9 mouse cellular contexts compared by ENCODE assay signal in genomic region chr2:150607086-150607485, GRCm38 (mm10). TPM values are rescaled to one million over a fixed set of nuclear protein-coding genes. Genes with fewer than 3 reads are reported as not detected.
DNase-seq lines count a peak whose midpoint lies in the region; ATAC-seq and TF ChIP-seq lines count a peak whose summit lies in the region.
"Had no signal": no experiment of that assay in that cellular context is flagged by ENCODE, and none has a peak within 500 bp of the region (broad histone marks: within the 10 kb centered on the region; RNA-seq: fewer than 3 reads in every experiment).

No protein-coding gene starts in this region.

- WGBS in cerebellum, adult 2 months = 58% methylated on average over 1 of the region's 1 CpGs
- WGBS in lung, adult 2 months = 41% methylated on average over 1 of the region's 1 CpGs
- 10% methylated on average over 1 of the region's 1 CpGs for WGBS in lung, postnatal 0 days
- WGBS in limb, embryonic 15.5 days = 74% methylated on average over 1 of the region's 1 CpGs
- WGBS in neural tube, embryonic 15.5 days = 75% methylated on average over 1 of the region's 1 CpGs

- no peak overlapping the region for H3K9ac ChIP-seq in lung, postnatal 0 days (replicated peaks; ENCODE audit: low read depth)
- no peak overlapping the region for H3K9ac ChIP-seq in limb, embryonic 15.5 days
- peak overlapping the region; percentile 26 for H3K9ac ChIP-seq in neural tube, embryonic 15.5 days (replicated peaks)

- DNase-seq in cerebellum, adult 2 months = no peak
- no peak for DNase-seq in cerebellum, adult 9-11 months
- DNase-seq in lung, adult 2 months = peak; percentile 20
- no peak for DNase-seq in lung, postnatal 0 days (ENCODE audit: low spot score)
- DNase-seq in spleen, postnatal 14 days (ENCODE audit: low spot score in 2 of 2) = no peak
- DNase-seq in adrenal gland, postnatal 14 days = no peak
- DNase-seq: kidney, postnatal 10 days had no signal

- TF ChIP-seq EP300 in lung, postnatal 0 days (IDR thresholded peaks at IDR 0.05) = no peak

- no peak overlapping the region for H3K4me2 ChIP-seq in lung, postnatal 0 days (replicated peaks; ENCODE audit: low read depth, low read length)
- peak overlapping the region; percentile 87; the same call in 1 of the 2 replicates for H3K4me2 ChIP-seq in limb, embryonic 15.5 days
- peak overlapping the region; percentile 80 for H3K4me2 ChIP-seq in neural tube, embryonic 15.5 days

- no peaks in the 10 kb centered on the region for H3K36me3 ChIP-seq in lung, postnatal 0 days (ENCODE audit: insufficient read depth, low read length)
- H3K36me3 ChIP-seq in limb, embryonic 15.5 days = no peaks in the 10 kb centered on the region
- H3K36me3 ChIP-seq in neural tube, embryonic 15.5 days = no peaks in the 10 kb centered on the region

- no peaks in the 10 kb centered on the region for H3K27me3 ChIP-seq in cerebellum, adult 2 months (ENCODE audit: control insufficient read depth, insufficient read depth, low read length)
- no peaks in the 10 kb centered on the region for H3K27me3 ChIP-seq in lung, postnatal 0 days (replicated peaks; ENCODE audit: insufficient read depth, low read length)
- H3K27me3 ChIP-seq in limb, embryonic 15.5 days = no peaks in the 10 kb centered on the region
- no peaks in the 10 kb centered on the region for H3K27me3 ChIP-seq in neural tube, embryonic 15.5 days (replicated peaks)

- ATAC-seq in lung, postnatal 0 days = no peak
- ATAC-seq in limb, embryonic 15.5 days (ENCODE audit: insufficient number of reproducible peaks, low FRiP score, low TSS enrichment, low read depth) = no peak
- ATAC-seq in neural tube, embryonic 15.5 days (ENCODE audit: low FRiP score) = no peak

- no peaks in the 10 kb centered on the region for H3K9me3 ChIP-seq in lung, postnatal 0 days (ENCODE audit: low read length)
- no peaks in the 10 kb centered on the region for H3K9me3 ChIP-seq in limb, embryonic 15.5 days
- no peaks in the 10 kb centered on the region for H3K9me3 ChIP-seq in neural tube, embryonic 15.5 days (replicated peaks)

- peak overlapping the region; percentile 25 for H3K4me3 ChIP-seq in cerebellum, adult 2 months (replicated peaks; ENCODE audit: insufficient read depth, low read depth, low read length)
- H3K4me3 ChIP-seq in lung, adult 2 months (replicated peaks; ENCODE audit: extremely low read depth, low read depth, low read length) = no peak overlapping the region
- H3K4me3 ChIP-seq in lung, postnatal 0 days (ENCODE audit: low read depth, low read length) = no peak overlapping the region
- H3K4me3 ChIP-seq in limb, embryonic 15.5 days = peak overlapping the region; percentile 95
- peak overlapping the region; percentile 96 for H3K4me3 ChIP-seq in neural tube, embryonic 15.5 days (replicated peaks)

- no peak overlapping the region for H3K27ac ChIP-seq in cerebellum, adult 2 months (ENCODE audit: insufficient read depth, low read length)
- no peak overlapping the region for H3K27ac ChIP-seq in lung, postnatal 0 days (ENCODE audit: low read length)
- no peak overlapping the region for H3K27ac ChIP-seq in limb, embryonic 15.5 days
- H3K27ac ChIP-seq in neural tube, embryonic 15.5 days (replicated peaks) = no peak overlapping the region

- peaks cover 3% of the 10 kb centered on the region; the same call in 1 of the 2 replicates for H3K4me1 ChIP-seq in cerebellum, adult 2 months (ENCODE audit: control insufficient read depth, insufficient read depth, low read length)
- H3K4me1 ChIP-seq in lung, adult 2 months (ENCODE audit: control insufficient read depth, insufficient read depth, low read length) = peaks cover 6% of the 10 kb centered on the region
- H3K4me1 ChIP-seq in lung, postnatal 0 days (ENCODE audit: insufficient read depth, low read depth, low read length) = no peaks in the 10 kb centered on the region
- H3K4me1 ChIP-seq in limb, embryonic 15.5 days = peaks cover 13% of the 10 kb centered on the region
- H3K4me1 ChIP-seq in neural tube, embryonic 15.5 days = peaks cover 19% of the 10 kb centered on the region

- TF ChIP-seq CTCF in cerebellum, adult 2 months (IDR thresholded peaks at IDR 0.05; ENCODE audit: borderline replicate concordance, insufficient read depth, low read depth, low read length) = no peak
- TF ChIP-seq CTCF in lung, adult 2 months (IDR thresholded peaks at IDR 0.05; ENCODE audit: insufficient read depth, low read length) = no peak
- TF ChIP-seq CTCF in lung, postnatal 0 days (IDR thresholded peaks at IDR 0.05) = no peak

- no peak for TF ChIP-seq POLR2A in cerebellum, adult 2 months (IDR thresholded peaks at IDR 0.05; ENCODE audit: borderline replicate concordance, insufficient read depth, low read length)
- no peak for TF ChIP-seq POLR2A in lung, adult 2 months (IDR thresholded peaks at IDR 0.05; ENCODE audit: borderline replicate concordance, extremely low read depth, low read depth, low read length)

RNA-seq across cellular contexts. Expression of gene Apmap, which starts 1.3 kb away (rescaled TPM):
- 83.3 and 92.0 TPM in 2 replicates for polyA plus RNA-seq in cerebellum, adult 2 months (2012; rRNA removed)
- polyA plus RNA-seq in lung, adult 2 months (2012; rRNA removed) = 115 and 126 TPM in 2 replicates
- 44.1 and 50.7 TPM in 2 replicates for polyA plus RNA-seq in lung, postnatal 0 days (2015; fragmentation: Nextera tagmentation; extraction: Ambion mirVana)
- polyA plus RNA-seq in limb, embryonic 15.5 days (2015; fragmentation: Nextera tagmentation; extraction: Ambion mirVana) = 33.1 and 36.8 TPM in 2 replicates
- polyA plus RNA-seq in neural tube, embryonic 15.5 days (2015; fragmentation: Nextera tagmentation; extraction: Ambion mirVana) = 45.4 and 46.1 TPM in 2 replicates
- 161 and 180 TPM in 2 replicates for total RNA-seq in adrenal gland, postnatal 14 days (2021)

RNA-seq across cellular contexts. Expression of gene Cst7, which starts 36.9 kb away (rescaled TPM):
- 0.29 TPM in 1 of 2 replicates, not detected in the other for polyA plus RNA-seq in cerebellum, adult 2 months (2012; rRNA removed)
- 1.4 and 2.0 TPM in 2 replicates for polyA plus RNA-seq in lung, adult 2 months (2012; rRNA removed)
- polyA plus RNA-seq in lung, postnatal 0 days (2015; fragmentation: Nextera tagmentation; extraction: Ambion mirVana) = 0.32 and 0.46 TPM in 2 replicates
- 3.6 and 4.3 TPM in 2 replicates for polyA plus RNA-seq in limb, embryonic 15.5 days (2015; fragmentation: Nextera tagmentation; extraction: Ambion mirVana)
- 0.15 and 2.9 TPM in 2 replicates for polyA plus RNA-seq in neural tube, embryonic 15.5 days (2015; fragmentation: Nextera tagmentation; extraction: Ambion mirVana)
- 0.90 TPM in 1 of 2 replicates, not detected in the other for total RNA-seq in adrenal gland, postnatal 14 days (2021)

Comparison
In these comparisons a context has a peak if more than half of its experiments do, and no peak if none do; other contexts are left out.
1. H3K4me3 ChIP-seq: peak in cerebellum, adult 2 months (single experiment), limb, embryonic 15.5 days (single experiment) and neural tube, embryonic 15.5 days (single experiment); none in lung, adult 2 months (single experiment) and lung, postnatal 0 days (single experiment).